Mouse (Mus musculus) retina, postnatal 1 day (tissue): ENCODE results near the gene Psmb2.

ENCODE experiments used
- DNase-seq: peaks from one replicate; pipeline ENCODE4 v3.0.0-alpha.2; 2012

Psmb2 gene

GRCm38 (mm10) chr4:126677054-126678003, at the start of gene Psmb2:
Psmb2 (plus strand) TSS chr4:126677630.
- peak; percentile 98 for DNase-seq

- no peak for DNase-seq
Measured at GRCm38 (mm10) chr4:126631922-126632321, 45.5 kb upstream of the Psmb2 start.

GRCm38 (mm10) chr4:126632668-126633067, 44.8 kb upstream of the Psmb2 start:
- no peak for DNase-seq

- DNase-seq, result no peak
Measured at GRCm38 (mm10) chr4:126636330-126636729, 41.1 kb upstream of the Psmb2 start.

DNA sequence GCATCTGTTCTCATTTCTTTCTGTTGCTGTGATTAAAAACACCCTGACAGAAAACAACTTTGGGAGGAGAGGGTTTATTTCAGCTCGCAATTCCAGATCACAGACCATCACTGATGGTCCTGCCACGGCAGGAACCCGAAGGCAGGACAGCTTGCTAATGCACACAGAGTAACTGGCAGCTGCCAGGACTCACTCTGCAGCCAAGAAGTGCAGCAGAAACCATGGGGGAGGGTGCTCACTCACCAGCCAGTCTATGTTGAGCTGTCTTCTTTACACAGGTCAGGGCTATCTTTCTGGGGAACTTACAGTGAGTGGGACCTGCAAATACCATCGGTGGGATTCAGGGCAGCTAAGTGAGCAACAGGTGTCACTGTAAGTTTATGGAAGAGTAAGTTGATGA, 40.0 kb upstream of the Psmb2 start:
- DNase-seq, result no peak

DNA sequence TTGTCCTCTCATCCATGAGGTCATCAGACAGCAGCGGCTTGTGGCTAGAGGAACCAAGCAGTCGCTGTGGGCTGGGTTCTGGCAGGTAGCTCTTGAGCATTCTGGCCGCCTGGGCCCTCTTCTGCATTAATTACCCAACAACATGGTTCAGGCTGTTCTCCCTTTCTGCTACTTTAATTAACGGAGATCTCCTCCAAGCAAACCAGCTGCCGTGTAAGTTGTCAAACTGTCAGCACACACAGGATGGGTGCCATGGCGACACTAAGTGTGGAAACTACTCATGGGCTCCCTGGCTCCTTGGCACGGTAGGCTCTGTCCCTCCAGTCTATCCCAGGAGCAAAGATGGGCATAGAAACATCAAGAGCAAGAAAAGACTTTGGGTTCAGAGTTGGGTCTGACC, 38.1 kb upstream of the Psmb2 start:
- peak; percentile 47 for DNase-seq

DNA sequence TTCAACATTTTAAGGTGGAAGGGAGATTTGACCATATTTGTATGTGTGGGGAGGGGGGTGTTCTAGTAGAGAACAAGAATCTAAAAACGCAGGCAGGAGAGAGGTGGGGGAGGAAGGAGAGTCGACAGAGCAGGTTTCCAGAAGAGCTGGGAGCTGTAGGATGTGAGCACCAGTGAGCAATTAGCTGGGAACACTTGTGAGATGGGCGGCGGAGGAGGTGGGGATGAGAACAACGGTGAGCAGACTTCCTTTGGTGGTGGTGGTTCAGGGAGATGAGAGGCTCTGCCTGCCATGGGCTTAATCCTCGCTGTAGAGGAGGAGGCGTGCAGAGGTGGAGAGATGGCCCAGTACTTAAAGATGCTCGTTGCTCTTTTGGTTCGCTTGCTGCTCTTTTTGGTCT, 35.5 kb upstream of the Psmb2 start:
- DNase-seq, result no peak

DNA sequence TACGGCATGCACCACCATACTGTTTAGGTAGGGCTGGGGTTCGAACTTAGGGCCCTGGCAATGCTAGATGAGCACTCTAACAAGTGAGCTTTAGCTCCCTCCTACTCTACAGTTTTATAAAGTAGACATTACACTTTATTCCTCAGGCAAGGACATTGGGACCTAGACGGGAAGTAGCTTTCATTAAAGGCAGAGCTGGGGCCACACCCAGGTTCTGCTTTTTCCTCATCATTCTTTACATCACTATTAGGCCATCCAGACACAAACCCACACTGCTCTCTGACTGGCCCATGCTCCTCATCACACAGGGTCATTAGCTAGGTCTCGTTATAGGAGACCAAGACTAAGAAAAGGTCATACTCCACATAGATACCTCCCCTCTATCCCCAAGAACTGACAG, 33.6 kb upstream of the Psmb2 start:
- DNase-seq, result no peak

DNA sequence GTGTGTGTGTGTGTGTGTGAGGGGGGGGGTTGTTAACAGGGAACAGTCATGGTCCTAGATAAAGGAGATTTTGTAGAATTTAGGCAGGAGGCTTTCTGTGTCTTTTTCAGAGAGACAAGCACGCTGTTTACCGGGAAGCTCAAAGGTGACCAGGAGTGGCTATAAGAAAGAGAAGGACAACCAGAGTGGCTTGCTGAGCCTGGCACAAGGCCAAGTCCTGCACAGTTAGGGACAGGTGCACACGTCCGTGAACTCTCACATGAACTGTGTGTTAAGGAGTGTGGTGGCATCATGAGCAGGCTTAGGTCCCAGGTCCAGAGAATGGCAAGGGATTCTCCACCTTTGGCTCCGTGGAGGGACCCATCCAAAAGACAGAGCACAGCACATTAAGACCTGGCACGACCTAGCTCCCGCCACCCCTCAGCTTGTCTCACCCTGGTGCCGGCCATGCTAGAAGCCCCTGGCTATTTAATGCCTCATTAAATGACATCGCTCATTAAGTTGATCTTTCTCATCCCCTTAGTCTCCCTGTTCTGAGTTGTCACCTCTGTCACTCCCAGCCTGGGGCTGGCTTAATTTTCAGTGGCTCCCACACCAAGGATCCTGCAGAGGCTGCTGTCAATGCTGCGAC, 33.0 kb upstream of the Psmb2 start:
- DNase-seq, result peak; percentile 89

- peak; percentile 92 for DNase-seq
Measured at GRCm38 (mm10) chr4:126647996-126648910, 29.2 kb upstream of the Psmb2 start.

GRCm38 (mm10) chr4:126653148-126653547, 24.3 kb upstream of the Psmb2 start:
- no peak for DNase-seq

DNA sequence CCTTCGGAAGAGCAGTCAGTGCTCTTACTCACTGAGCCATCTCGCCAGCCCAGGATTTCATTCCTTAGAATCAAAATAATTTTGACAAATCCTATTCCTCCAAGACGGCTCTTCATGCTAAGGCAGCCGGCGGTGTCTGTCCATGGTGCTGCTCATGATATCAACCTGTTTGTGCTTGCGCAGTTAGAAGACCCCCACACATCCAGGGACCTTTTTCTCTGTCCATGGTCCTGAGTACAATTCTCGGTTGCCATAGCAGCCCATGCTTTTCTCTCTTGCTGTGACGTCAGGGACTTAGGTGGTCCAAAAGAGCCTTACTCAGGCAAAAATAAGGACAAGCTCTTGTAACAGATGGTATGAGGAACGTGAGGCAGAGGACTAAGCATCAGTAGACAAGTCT, 22.1 kb upstream of the Psmb2 start:
- peak; percentile 67 for DNase-seq

GRCm38 (mm10) chr4:126661249-126661648, 16.2 kb upstream of the Psmb2 start:
- DNase-seq, result peak; percentile 67

- DNase-seq, result no peak
Measured at GRCm38 (mm10) chr4:126667075-126667474, 10.4 kb upstream of the Psmb2 start.

- no peak for DNase-seq
Measured at GRCm38 (mm10) chr4:126682298-126682697, 4.9 kb downstream of the Psmb2 start.

DNA sequence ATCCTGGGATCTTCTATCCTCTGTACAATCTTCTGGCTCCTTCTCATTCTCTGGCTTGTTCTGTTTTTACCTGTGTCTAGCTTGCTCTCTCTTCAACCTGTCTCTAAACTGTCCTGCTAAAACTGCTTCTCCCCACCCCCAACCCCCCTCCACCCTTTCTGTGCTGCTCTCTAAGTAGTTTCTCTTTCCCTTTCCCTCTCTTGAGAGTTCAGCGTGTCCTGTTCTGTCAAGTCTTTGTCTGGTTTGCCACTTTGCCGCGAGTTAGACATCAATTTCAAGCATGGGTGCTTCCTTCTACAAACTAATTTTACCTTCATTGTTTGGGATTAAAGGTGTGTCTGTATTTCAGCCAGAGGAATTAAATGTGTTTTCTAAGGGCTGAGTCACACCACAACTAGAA, 5.7 kb downstream of the Psmb2 start:
- DNase-seq, result no peak

DNA sequence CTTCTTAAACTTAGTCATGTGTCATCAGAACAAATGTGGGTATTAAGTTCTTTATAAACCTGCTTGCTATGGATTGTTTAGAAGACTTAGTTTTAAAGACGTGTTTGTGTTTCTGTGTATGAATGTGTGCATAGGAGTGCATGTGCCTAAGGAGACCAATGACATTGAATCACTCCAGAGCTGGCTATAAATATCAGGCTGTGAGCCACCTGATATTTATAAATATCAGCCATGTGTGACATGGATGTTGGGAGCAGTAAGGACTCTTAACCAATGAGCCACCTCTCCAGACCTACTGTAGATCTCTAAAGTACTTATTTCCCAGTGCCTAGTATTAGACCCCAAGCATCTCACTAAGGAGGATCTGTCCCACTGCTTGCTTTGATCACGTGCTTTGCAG, 12.0 kb downstream of the Psmb2 start:
- no peak for DNase-seq

DNA sequence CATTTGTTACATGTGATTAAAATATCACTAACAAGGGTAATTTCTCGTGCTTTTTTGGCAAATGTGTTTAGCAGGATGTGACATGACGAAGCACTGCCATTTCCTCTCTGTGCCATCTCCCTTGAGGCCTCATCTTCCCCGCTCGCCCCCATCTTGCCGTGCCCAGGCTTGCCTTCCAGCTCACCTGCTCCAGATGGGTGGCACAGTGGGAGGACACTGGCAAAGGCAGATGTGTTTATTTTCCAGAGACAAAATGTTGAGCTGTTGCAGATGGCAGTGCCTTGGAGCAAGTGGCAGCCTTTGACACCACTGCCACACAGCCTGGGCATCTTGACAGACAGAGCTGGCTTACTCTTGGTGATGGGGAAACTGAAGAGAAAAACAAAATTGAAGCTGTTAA, 15.6 kb downstream of the Psmb2 start:
- no peak for DNase-seq

GRCm38 (mm10) chr4:126696908-126697307, 19.5 kb downstream of the Psmb2 start:
- no peak for DNase-seq

- DNase-seq, result peak; percentile 14
Measured at GRCm38 (mm10) chr4:126706630-126707438, 29.4 kb downstream of the Psmb2 start.

DNA sequence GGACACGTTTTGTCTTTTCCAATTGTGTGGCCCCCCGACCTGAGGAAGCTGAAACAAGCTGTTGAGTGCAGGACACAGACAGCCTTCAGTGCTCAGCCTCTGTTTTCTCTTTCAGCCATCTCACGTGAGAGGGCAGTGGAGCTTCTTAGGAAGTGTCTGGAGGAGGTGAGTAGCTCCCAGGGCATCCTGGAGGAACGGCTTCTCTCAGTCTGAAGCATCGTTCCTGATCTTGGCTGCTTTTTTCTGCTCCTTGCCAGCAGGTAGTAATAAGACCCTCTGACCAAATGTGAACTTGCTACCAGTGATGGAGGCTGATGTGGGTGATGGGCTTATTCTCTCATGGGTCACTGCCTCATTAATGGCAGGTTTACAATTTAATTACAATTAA, 30.0 kb downstream of the Psmb2 start:
- DNase-seq, result no peak

DNA sequence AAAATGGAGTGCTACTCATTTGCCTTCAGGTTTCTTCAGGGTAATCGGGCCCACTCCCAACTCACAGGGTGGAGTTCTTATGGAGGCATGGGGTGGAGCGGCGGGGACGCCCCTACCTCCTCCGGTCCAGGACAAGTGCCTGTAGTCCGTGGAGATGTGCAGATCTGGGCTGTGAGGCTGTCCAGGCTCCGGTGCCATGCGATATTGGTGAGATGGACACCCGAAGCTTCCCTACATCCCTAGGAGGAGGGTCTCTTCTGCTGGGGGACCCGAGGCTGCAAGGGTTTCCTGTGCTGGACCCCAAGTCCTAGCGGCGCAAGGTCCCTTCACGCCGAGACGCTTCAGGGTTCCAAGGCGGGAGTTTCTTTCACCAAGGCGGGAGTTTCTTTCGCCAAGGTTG, 54.7 kb downstream of the Psmb2 start:
- DNase-seq, result no peak
